Mouse (Mus musculus) megakaryocyte, embryonic 14.5 days (primary cell): ENCODE measurements around the gene Ltb4r1.

ENCODE experiments used
- FLI1 ChIP-seq: IDR thresholded peaks from 2 replicates; pipeline ENCODE4 v1.6.1; 2012; ENCODE audit warnings: low read length, inconsistent platforms, mixed read lengths
- GATA1 ChIP-seq: IDR thresholded peaks from 3 replicates; pipeline ENCODE4 v1.6.1; 2012; ENCODE audit warnings: mixed read lengths, low read length, inconsistent platforms, borderline replicate concordance

DNA sequence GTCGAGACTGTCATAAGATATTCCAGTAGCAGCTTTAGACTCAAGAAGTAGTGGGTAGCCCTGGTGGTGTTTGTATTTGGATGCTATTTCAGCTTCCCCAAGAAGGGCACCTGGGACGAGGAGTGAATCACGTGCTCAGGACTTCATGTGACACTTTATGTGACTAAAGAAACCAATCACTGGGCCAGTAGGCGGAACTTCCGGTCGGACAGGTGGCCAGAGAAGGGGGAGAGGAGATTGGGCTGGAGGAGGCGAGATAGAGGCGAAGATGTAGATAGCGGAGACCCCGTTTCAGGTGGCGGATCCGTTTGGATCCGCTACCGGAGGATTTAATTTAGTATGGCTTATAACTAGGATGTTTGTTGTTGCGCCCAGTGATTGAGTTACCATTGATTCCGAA lies 49.1 kb downstream of the Ltb4r1 start:
- TF ChIP-seq GATA1 (no peak), FLI1 (no peak)
